Mouse (Mus musculus) 416B (cell line): ENCODE measurements at regions not wholly inside any gene's neighbourhood (a gene's known extent, or its start where the extent isn't known, plus 50 kb on each side); places are given as distances from the start of the nearest gene placed in this dataset.

Experiments used
- DNase-seq: peaks from one replicate; pipeline ENCODE4 v3.0.0; 2011; ENCODE audit warnings: low read depth

DNA sequence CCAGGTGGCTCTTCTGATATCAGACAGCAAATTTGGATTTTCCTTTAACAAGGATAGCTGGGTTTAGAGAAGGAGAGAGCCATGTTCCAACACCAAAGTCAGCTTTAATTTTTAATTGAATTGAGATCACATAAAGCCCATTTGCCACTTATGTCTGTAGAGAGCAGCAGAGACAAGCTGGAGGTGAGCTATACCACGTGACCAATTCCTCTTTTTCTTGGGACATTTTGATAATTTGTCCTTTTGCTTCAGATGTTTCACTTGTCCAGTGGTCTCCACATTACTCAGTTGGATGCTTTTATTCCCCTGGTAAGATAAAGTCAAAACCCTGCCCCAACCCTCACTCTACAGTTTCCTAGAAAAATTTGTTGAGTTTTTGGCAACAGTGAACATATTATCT is 248.6 kb upstream of the Ndst4 start:
- peak; percentile 50 for DNase-seq

DNA sequence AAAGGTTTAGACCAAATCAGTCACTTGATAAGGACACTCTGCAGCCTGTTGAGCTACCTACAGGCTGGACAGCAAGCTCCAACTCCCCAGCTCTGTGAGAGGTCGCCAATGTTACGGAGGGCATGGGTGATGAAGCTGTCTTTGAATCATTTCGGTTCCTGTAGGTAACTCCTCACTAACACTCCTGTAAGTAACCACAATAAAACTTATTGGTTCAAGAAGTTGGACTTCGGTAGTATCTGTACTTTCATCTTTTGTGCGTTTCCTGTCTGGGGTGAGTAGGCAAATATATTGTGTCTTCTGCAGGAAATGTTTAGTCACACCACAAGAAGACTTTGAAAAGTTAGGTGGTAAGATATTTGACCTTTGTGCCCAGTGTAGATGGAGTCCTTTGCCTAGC is 244.1 kb upstream of the Ndst4 start:
- DNase-seq, result peak; percentile 96

GRCm38 (mm10) chr3:125190571-125190970 is 213.3 kb upstream of the Ndst4 start:
- peak; percentile 81 for DNase-seq

GRCm38 (mm10) chr3:125220913-125221312 is 183.0 kb upstream of the Ndst4 start:
- DNase-seq, result no peak

GRCm38 (mm10) chr3:125251124-125251523 is 152.8 kb upstream of the Ndst4 start:
- peak; percentile 77 for DNase-seq

DNA sequence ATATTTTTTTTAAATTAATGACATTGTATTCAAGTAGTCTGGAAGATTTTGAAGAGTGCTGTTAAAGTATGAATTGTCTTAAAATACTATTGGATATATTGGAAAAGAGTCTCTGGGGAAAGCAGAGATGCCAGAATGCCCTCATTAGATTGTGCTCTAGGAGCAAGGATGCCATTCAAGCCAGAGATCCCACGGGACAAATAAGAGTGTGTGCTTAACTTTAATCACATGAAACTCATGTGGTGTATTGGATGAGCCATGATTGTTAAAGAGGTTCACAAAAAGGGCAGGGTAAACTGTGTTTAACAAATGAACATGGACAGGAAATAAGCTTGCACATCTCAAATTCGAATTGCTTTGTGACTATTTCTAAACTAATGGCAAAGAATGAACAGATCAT is 143.0 kb upstream of the Ndst4 start:
- no peak for DNase-seq

DNA sequence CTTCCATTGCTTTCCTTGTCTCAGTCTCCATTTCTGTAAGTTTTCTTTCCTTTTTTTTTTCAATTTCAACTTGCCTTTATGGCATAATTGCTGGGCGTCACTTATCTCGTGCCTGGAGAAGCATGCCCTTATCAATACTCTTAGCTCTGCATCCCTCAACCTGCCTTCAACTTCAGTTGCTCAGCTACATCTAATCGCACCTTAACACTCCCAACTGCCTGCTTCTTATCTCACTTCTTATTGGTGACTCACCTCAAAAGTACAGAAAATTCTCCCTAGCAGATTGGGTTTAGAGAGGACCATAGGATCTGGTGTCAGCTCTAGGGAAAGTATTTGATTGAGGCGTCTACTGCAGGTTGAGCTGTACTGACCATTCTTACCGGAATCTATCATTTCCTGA is 133.2 kb upstream of the Ndst4 start:
- peak; percentile 85 for DNase-seq

DNA sequence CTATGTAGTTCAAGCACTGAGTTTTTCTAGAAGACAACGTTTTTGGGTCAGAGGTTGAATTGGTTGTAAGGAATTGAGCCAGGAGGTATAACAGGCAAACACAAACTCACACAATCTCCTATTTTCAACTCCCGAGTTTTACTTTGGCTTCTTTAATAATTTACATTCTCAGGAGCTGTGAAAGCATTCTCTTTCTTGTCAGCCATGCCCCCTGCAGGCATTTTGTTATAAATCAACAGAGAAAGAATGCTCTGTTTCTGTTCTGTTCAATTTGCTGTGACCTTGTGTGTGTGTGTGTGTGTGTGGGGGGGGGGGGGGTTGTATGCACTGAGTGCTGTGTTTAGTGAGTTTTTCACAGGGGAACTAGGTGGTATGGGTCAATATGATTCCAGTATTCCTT is 132.7 kb upstream of the Ndst4 start:
- no peak for DNase-seq

GRCm38 (mm10) chr3:125278605-125279004 is 125.3 kb upstream of the Ndst4 start:
- peak; percentile 86 for DNase-seq

DNA sequence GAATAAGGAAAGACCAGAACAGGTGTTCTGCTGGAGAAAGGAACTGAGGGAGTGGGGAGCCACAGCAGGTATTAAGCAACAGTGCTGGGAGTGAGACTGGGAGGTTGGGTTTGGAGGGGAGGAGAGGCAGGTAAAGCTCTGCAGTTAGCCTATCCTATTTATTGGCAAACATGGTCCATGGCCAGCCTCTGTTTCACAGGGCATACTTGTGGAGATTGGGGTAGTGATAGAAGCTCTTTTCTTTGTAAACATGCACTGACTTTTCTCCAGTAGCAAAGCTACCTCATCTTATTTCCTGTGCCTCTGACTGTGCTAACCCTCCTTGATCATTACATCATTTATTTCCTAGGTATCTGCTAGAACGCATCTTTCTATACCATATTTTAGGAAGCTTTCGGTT is 124.9 kb upstream of the Ndst4 start:
- DNase-seq, result peak; percentile 40

DNA sequence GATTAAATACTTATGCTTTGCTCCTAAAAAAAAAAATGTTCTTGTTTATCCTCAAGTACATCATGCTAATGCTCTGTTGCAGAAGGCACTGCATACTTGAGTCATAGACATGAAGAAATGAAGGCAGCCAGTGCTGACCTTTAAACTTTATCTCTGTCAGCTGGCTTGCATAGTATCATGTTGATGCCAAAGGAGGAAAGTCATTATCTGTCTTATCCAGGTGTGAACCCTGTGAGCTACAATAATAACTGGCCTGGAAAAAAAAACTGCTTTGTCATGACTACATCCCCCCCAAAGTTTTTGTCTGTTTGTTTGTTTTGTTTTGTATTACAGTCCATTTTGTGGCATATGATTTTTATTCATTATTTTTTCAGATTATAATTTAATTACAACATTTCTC is 124.3 kb upstream of the Ndst4 start:
- DNase-seq, result peak; percentile 40

- DNase-seq, result no peak
Observed at GRCm38 (mm10) chr3:125288598-125288997, 115.3 kb upstream of the Ndst4 start.

GRCm38 (mm10) chr3:125289355-125289933 is 114.4 kb upstream of the Ndst4 start:
- DNase-seq, result no peak

GRCm38 (mm10) chr3:125306675-125307074 is 97.2 kb upstream of the Ndst4 start:
- no peak for DNase-seq

- peak; percentile 67 for DNase-seq
Observed at GRCm38 (mm10) chr3:125327079-125327478, 76.8 kb upstream of the Ndst4 start.

DNA sequence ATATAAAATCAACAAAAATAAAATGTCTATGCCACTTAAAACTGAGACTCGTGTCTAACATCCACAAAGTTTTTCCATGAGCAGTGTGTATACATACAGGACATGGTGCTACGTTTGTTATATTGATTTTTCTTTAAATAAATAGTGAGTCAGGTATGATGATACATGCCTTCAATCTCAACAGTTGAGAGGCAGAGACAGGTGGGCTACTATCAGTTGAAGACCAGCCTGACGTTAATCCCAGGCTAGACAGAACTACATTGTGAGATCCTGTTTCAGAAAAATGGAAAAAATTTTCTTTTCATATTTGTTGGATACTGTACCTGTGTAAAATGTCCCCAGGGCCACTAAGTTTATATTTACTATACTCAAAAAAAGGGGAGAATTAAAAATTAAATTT is 66.5 kb upstream of the Ndst4 start:
- no peak for DNase-seq

GRCm38 (mm10) chr3:125338178-125338692 is 65.6 kb upstream of the Ndst4 start:
- peak; percentile 86 for DNase-seq
